Mouse (Mus musculus) cerebellum, postnatal 14 days (tissue): ENCODE measurements around the gene B3gntl1.

Experiments
- DNase-seq, 2 experiments: peaks; one replicate each; pipeline ENCODE4 v3.0.0; 2021; ENCODE audit warnings: mixed read lengths in 2 of 2

Gene B3gntl1

GRCm38 (mm10) chr11:121672990-121673572 is at the start of gene B3gntl1:
TSS of gene B3gntl1 (minus strand) at chr11:121673153.
- DNase-seq: peak; percentile 99

- DNase-seq: no peak
These were observed 49.5 kb upstream of the B3gntl1 start for GRCm38 (mm10) chr11:121722434-121722833.

- DNase-seq: no peak
These were observed 47.8 kb upstream of the B3gntl1 start for GRCm38 (mm10) chr11:121720752-121721151.

GRCm38 (mm10) chr11:121717724-121718123 is 44.8 kb upstream of the B3gntl1 start:
- DNase-seq: no peak

- DNase-seq: no peak
These were observed 42.0 kb upstream of the B3gntl1 start for GRCm38 (mm10) chr11:121714745-121715485.

- DNase-seq: no peak
These were observed 40.6 kb upstream of the B3gntl1 start for GRCm38 (mm10) chr11:121713569-121713968.

- DNase-seq: no peak
These were observed 40.0 kb upstream of the B3gntl1 start for GRCm38 (mm10) chr11:121712987-121713386.

- DNase-seq: no peak
These were observed 37.3 kb upstream of the B3gntl1 start for GRCm38 (mm10) chr11:121710245-121710644.

- DNase-seq: no peak
These were observed 36.3 kb upstream of the B3gntl1 start for GRCm38 (mm10) chr11:121709278-121709677.

GRCm38 (mm10) chr11:121706521-121707005 is 33.6 kb upstream of the B3gntl1 start:
- no peak for DNase-seq

GRCm38 (mm10) chr11:121703619-121704215 is 30.8 kb upstream of the B3gntl1 start:
- peak; percentile 59 to 63 for DNase-seq

- peak; percentile 30 to 36 for DNase-seq
These were observed 30.1 kb upstream of the B3gntl1 start for GRCm38 (mm10) chr11:121702895-121703618.

- peak; percentile 78 to 82 for DNase-seq
These were observed 29.4 kb upstream of the B3gntl1 start for GRCm38 (mm10) chr11:121702111-121702894.

GRCm38 (mm10) chr11:121701244-121701643 is 28.3 kb upstream of the B3gntl1 start, which contains the start of gene Metrnl:
TSS of gene Metrnl (plus strand) at chr11:121701544.
- no peak for DNase-seq

GRCm38 (mm10) chr11:121698381-121698955 is 25.5 kb upstream of the B3gntl1 start:
- DNase-seq: no peak

- DNase-seq: no peak
These were observed 24.3 kb upstream of the B3gntl1 start for GRCm38 (mm10) chr11:121697271-121697670.

GRCm38 (mm10) chr11:121695304-121696064 is 22.5 kb upstream of the B3gntl1 start:
- no peak for DNase-seq

- DNase-seq: no peak
These were observed 15.1 kb upstream of the B3gntl1 start for GRCm38 (mm10) chr11:121688024-121688423.

- no peak for DNase-seq
These were observed 13.7 kb upstream of the B3gntl1 start for GRCm38 (mm10) chr11:121686674-121687073.

- no peak for DNase-seq
These were observed 13.1 kb upstream of the B3gntl1 start for GRCm38 (mm10) chr11:121686091-121686490.

- DNase-seq: no peak
These were observed 12.6 kb upstream of the B3gntl1 start for GRCm38 (mm10) chr11:121685491-121686001.
